Mouse (Mus musculus): ENCODE data around the gene Ficd.

DNA sequence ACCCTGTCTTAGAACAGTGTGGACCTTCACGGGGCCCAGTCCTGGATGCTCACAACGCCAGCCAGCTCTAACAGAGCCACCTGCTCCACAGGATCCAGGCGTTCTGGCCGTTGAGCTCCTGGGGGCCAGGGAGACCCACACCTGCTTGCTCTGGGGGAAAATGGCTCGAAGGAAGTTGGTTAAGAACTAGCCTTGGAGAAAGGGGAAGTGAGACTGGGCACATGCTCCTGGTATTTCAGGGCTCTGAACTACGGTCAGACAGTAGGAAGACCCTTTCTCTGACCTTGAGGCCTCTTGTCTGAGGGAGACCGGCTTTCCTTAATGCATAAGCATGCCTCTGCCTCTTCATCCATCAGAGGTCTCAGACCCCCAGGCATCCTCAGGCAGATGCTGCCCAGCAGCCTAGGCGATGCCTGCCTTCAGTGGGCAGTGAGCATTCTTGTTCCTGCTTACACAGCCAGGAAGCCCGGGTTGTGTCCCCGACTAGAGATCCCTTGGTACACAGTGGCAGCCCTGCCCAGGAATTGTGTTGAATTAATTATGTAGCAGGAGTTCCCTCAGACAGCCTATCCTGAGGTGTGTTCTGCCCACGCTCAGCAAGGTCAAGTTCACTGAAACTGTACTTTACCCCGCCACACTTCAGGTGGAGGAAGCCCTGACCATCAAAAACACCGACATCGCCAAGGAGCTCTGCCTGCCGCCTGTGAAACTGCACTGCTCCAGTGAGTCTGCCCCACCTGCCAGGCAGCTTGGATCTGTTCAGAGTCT lies 40.7 kb downstream of the Ficd start:
- no peak for TF ChIP-seq CTCF (IDR thresholded peaks at IDR 0.05; ENCODE audit: borderline replicate concordance, insufficient read depth, low read depth, low read length)
- TF ChIP-seq POLR2A (IDR thresholded peaks at IDR 0.05; ENCODE audit: borderline replicate concordance, insufficient read depth, low read length), result no peak
